Mouse (Mus musculus) hindbrain, embryonic 11.5 days (tissue): Measurements from ENCODE around the gene Elovl5. TPM values are rescaled to one million over a fixed set of nuclear protein-coding genes. Genes with fewer than 3 reads are reported as not detected.
A peak's percentile ranks its signal among the peaks of the same experiment; 100 is the strongest.

Experiments
- ATAC-seq: fragments of 200-750 bp; cut with Nextera tagmentation; 2 replicates; pipeline ENCODE4 v1.8.0; 2017; ENCODE audit warnings: mild to moderate bottlenecking, moderate TSS enrichment, moderate library complexity; ENCODE audit not compliant: low FRiP score
- DNase-seq: peaks from one replicate; pipeline ENCODE4 v3.0.0-alpha.2; 2015; ENCODE audit warnings: low spot score
- H3K27ac ChIP-seq: fragments of 300-500 bp; sonication (generic); 2 replicates; pipeline ENCODE4 v1.5.1; 2014; ENCODE audit warnings: mild to moderate bottlenecking, low read depth, low read length
- H3K27me3 ChIP-seq: fragments of 300-500 bp; sonication (generic); 2 replicates; pipeline ENCODE4 v1.6.1; 2014; ENCODE audit warnings: mild to moderate bottlenecking, low read length, moderate library complexity, mixed read lengths; ENCODE audit not compliant: control insufficient read depth, insufficient read depth
- H3K36me3 ChIP-seq: fragments of 300-500 bp; sonication (generic); 2 replicates; pipeline ENCODE4 v1.6.1; 2014; ENCODE audit warnings: mild to moderate bottlenecking, low read length, moderate library complexity, mixed read lengths; ENCODE audit not compliant: control insufficient read depth, insufficient read depth
- H3K4me1 ChIP-seq: fragments of 300-500 bp; sonication (generic); replicated peaks from 2 replicates; pipeline ENCODE4 v1.6.1; 2014; ENCODE audit warnings: low read length, mixed read lengths; ENCODE audit not compliant: control insufficient read depth, insufficient read depth
- H3K4me2 ChIP-seq: fragments of 300-500 bp; sonication (generic); replicated peaks from 2 replicates; pipeline ENCODE4 v1.6.1; 2014; ENCODE audit warnings: mild to moderate bottlenecking, low read depth, low read length
- H3K4me3 ChIP-seq: fragments of 300-500 bp; sonication (generic); 2 replicates; pipeline ENCODE4 v1.5.1; 2014; ENCODE audit warnings: low read depth, low read length
- H3K9ac ChIP-seq: fragments of 300-500 bp; sonication (generic); 2 replicates; pipeline ENCODE4 v1.6.1; 2014; ENCODE audit warnings: low read depth, low read length
- H3K9me3 ChIP-seq: fragments of 300-500 bp; sonication (generic); 2 replicates; pipeline ENCODE4 v1.6.1; 2016; ENCODE audit warnings: low read length; ENCODE audit not compliant: control insufficient read depth
- WGBS: fragments of 180-500 bp; shearing (Covaris S2); extraction: QIAGEN DNeasy Blood & Tissue Kit; methylation state at CpG from one replicate; pipeline ENCODE4 v1.1.7; 2014; 5-methylcytosine and 5-hydroxymethylcytosine counted together
- polyA plus RNA-seq: library from polyadenylated mRNA; unstranded; fragments of >200 nt; fragmentation: Nextera tagmentation; extraction: Ambion mirVana; gene quantifications from 2 replicates; pipeline ENCODE4 v1.2.1, GENCODE M21; 2014

Elovl5 gene
- polyA plus RNA-seq, 1 experiment from 2014 or later = 85.1 TPM

GRCm38 (mm10) chr9:77935818-77936611 lies 18.9 kb downstream of the Elovl5 start:
- Histone ChIP-seq H3K4me2 (no peak overlapping the region), H3K27me3 (no peaks in the 10 kb centered on the region), H3K4me1 (peaks cover 4% of the 10 kb centered on the region; the same call in 1 of the 2 replicates), H3K9ac (no peak overlapping the region), H3K4me3 (no peak overlapping the region), H3K36me3 (no peaks in the 10 kb centered on the region), H3K27ac (no peak overlapping the region), H3K9me3 (no peaks in the 10 kb centered on the region)
- WGBS = 70% methylated on average over 10 of the region's 10 CpGs
- DNase-seq (no peak), ATAC-seq (no peak)

DNA sequence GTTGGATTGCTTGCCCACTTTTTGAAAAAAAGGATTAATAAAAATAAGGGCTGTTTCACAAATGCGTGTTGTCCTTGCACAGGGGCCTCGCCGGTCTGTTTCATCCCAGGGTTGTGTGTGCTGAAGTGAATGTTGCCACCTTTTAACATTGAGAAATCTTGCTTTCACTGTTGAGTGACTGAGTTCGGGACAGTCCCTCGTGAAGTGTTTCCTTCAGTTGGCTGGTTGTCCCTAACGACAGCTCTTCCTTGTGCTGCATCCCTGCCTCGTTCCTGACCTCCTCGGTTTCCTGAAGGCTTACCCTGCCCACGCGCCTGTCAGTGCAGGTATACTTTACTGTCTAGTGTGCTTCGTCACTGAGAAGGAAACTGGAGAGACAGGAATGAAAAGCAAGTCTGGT lies 20.7 kb downstream of the Elovl5 start:
- 77% methylated on average over 11 of the region's 11 CpGs for WGBS

GRCm38 (mm10) chr9:77938761-77939553 lies 21.8 kb downstream of the Elovl5 start:
- WGBS = 57% methylated on average over 13 of the region's 13 CpGs
- peak; percentile 54; the same call in 1 of the 2 replicates for ATAC-seq

More for the DNA sequence above, 20.7 kb downstream of the Elovl5 start:
- H3K4me2 ChIP-seq = no peak overlapping the region
- ATAC-seq (no peak), DNase-seq (no peak)
- no peak overlapping the region for H3K27ac ChIP-seq
- H3K9ac ChIP-seq = no peak overlapping the region
- peaks cover 2% of the 10 kb centered on the region; the same call in 1 of the 2 replicates for H3K4me1 ChIP-seq
- H3K36me3 ChIP-seq = no peaks in the 10 kb centered on the region
- no peak overlapping the region for H3K4me3 ChIP-seq
- no peaks in the 10 kb centered on the region for H3K27me3 ChIP-seq
- H3K9me3 ChIP-seq = no peaks in the 10 kb centered on the region

DNA sequence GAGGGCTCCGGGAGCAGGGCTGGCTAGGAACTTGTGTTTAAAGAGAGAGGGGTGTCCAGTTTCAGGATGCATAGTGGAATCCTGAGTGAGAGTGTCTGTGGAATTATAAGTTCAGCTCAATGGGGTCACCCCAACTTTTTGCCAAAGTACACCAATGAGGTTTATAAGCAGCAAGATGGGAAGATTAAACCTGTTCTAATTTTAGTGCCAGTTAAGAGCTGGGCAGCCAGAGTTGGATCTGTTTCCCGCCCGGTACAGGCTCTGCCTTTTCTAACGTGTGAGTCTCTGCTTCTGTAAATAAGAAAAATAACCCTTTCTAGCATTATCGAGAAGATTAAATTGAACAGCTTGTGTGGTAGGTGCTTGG lies 22.4 kb downstream of the Elovl5 start:
- H3K4me2 ChIP-seq = no peak overlapping the region
- ATAC-seq = no peak
- H3K27ac ChIP-seq = no peak overlapping the region
- no peak overlapping the region for H3K4me3 ChIP-seq
- WGBS = 81% methylated on average over 5 of the region's 5 CpGs
- no peak for DNase-seq
- no peaks in the 10 kb centered on the region for H3K9me3 ChIP-seq
- no peaks in the 10 kb centered on the region for H3K36me3 ChIP-seq
- peaks cover 2% of the 10 kb centered on the region; the same call in 1 of the 2 replicates for H3K4me1 ChIP-seq
- no peaks in the 10 kb centered on the region for H3K27me3 ChIP-seq
- no peak overlapping the region for H3K9ac ChIP-seq

More at GRCm38 (mm10) chr9:77938761-77939553, 21.8 kb downstream of the Elovl5 start:
- Histone ChIP-seq H3K36me3 (no peaks in the 10 kb centered on the region), H3K27ac (no peak overlapping the region), H3K4me2 (no peak overlapping the region), H3K27me3 (no peaks in the 10 kb centered on the region), H3K9ac (no peak overlapping the region), H3K4me1 (peaks cover 2% of the 10 kb centered on the region; the same call in 1 of the 2 replicates), H3K9me3 (no peaks in the 10 kb centered on the region), H3K4me3 (no peak overlapping the region)
- peak; percentile 24 for DNase-seq

DNA sequence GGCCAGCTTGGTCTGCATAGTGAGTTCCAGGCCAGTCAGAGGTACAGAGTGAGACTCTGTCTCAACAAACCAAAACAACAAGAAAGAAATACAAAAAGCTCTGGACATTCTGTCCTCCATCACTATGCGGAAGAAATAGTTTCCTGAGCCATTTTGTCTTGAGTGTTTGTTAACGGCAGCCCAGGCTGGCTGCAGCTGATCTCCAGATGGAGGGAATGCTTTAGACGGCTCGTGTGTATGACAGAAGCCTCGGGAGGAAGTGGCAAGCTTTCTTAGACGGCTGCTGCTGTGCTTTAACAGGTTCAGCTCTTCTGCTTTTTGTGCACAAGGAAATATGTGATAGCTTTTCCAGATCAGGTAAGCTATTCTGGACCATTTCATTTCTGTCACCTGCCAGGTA lies 23.9 kb downstream of the Elovl5 start:
- no peaks in the 10 kb centered on the region for H3K27me3 ChIP-seq
- H3K27ac ChIP-seq = no peak overlapping the region
- no peaks in the 10 kb centered on the region for H3K9me3 ChIP-seq
- no peak for ATAC-seq
- no peak overlapping the region for H3K4me2 ChIP-seq
- 69% methylated on average over 6 of the region's 6 CpGs for WGBS
- no peak overlapping the region for H3K4me3 ChIP-seq
- H3K4me1 ChIP-seq = peaks cover 2% of the 10 kb centered on the region; the same call in 1 of the 2 replicates
- H3K36me3 ChIP-seq = no peaks in the 10 kb centered on the region
- DNase-seq = no peak
- H3K9ac ChIP-seq = no peak overlapping the region

DNA sequence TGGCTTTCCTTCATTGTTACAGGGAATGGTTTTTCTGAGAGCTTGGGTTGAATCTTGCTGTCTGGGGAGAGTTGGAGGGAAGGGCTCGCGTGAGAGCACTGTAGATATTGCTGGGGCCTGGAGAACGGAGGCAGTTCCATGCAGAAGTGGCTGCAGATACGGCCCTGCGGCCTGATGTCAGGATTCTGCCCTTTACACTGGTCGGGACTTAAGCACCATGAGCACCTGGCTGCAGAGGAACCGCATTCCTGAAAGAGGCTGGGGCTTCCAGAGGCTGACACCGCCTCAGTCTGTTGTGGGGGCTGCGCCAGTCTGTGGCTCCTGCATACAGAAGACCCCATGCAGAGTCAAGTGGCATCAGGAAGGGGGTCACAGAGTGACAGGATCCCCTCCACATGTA lies 24.7 kb downstream of the Elovl5 start:
- DNase-seq (no peak), ATAC-seq (no peak)
- no peaks in the 10 kb centered on the region for H3K27me3 ChIP-seq
- H3K27ac ChIP-seq = no peak overlapping the region
- WGBS = 76% methylated on average over 9 of the region's 9 CpGs
- no peak overlapping the region for H3K4me2 ChIP-seq
- no peaks in the 10 kb centered on the region for H3K36me3 ChIP-seq
- H3K9me3 ChIP-seq = no peaks in the 10 kb centered on the region
- H3K9ac ChIP-seq = no peak overlapping the region
- peaks cover 2% of the 10 kb centered on the region; the same call in 1 of the 2 replicates for H3K4me1 ChIP-seq
- no peak overlapping the region for H3K4me3 ChIP-seq

DNA sequence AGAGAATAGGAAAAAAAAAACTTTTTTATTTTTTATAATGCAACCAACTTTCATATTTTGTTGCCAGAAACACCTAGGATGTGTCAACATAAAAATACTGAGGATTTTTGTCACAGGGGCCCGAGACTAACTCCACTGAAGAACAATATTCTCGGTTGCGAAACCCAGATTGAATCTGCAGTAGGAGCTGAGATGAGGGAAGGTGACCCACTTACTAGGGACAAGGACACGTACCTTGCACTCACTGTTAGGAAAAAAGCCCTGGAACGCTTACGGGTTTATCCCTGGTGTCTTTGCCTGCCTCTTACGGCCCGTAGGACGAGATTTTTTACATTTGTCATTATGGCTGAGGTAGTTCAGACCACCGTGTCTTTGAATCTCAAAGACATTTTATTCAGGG lies 25.2 kb downstream of the Elovl5 start:
- no peaks in the 10 kb centered on the region for H3K27me3 ChIP-seq
- no peaks in the 10 kb centered on the region for H3K9me3 ChIP-seq
- peaks cover 2% of the 10 kb centered on the region; the same call in 1 of the 2 replicates for H3K4me1 ChIP-seq
- WGBS = 84% methylated on average over 10 of the region's 10 CpGs
- DNase-seq (no peak), ATAC-seq (no peak)
- H3K4me3 ChIP-seq = no peak overlapping the region
- no peaks in the 10 kb centered on the region for H3K36me3 ChIP-seq
- H3K9ac ChIP-seq = no peak overlapping the region
- no peak overlapping the region for H3K27ac ChIP-seq
- no peak overlapping the region for H3K4me2 ChIP-seq

DNA sequence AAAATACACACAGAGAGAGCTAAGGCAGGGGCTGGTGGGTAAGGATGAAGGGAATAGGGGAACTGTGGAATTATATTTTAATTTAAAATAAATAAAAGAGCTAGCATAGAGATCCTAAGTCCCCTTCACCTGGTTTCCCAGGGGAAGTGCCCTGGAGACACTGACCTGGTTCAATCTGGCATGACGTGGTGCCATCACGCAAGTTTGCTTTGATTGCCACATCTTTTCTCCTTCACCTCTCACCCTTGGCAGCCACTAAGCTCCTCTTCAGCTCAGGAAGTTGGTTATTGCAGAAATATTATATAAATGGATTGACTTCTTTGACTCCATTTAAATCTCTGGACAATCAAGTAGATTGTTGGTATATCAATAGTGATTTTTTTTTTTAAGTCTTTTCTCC lies 26.2 kb downstream of the Elovl5 start:
- no peaks in the 10 kb centered on the region for H3K36me3 ChIP-seq
- no peaks in the 10 kb centered on the region for H3K27me3 ChIP-seq
- 89% methylated on average over 2 of the region's 2 CpGs for WGBS
- H3K9ac ChIP-seq = no peak overlapping the region
- DNase-seq (no peak), ATAC-seq (no peak)
- no peak overlapping the region for H3K4me3 ChIP-seq
- H3K27ac ChIP-seq = no peak overlapping the region
- H3K4me1 ChIP-seq = peaks cover 2% of the 10 kb centered on the region; the same call in 1 of the 2 replicates
- H3K4me2 ChIP-seq = no peak overlapping the region
- no peaks in the 10 kb centered on the region for H3K9me3 ChIP-seq
